Mouse (Mus musculus) embryonic facial prominence, embryonic 11.5 days (tissue): ENCODE measurements around the gene Hist1h3a. TPM values are rescaled to one million over a fixed set of nuclear protein-coding genes. Genes with fewer than 3 reads are reported as not detected.

Source experiments
- ATAC-seq: fragments of 200-750 bp; cut with Nextera tagmentation; replicated peaks from 2 replicates; pipeline ENCODE4 v1.8.0; 2017; ENCODE audit warnings: low read depth; ENCODE audit not compliant: insufficient number of reproducible peaks, low FRiP score, low TSS enrichment
- DNase-seq: peaks from one replicate; pipeline ENCODE4 v3.0.0-alpha.2; 2015; ENCODE audit warnings: low spot score
- H3K27ac ChIP-seq: fragments of 300-500 bp; sonication (generic); replicated peaks from 2 replicates; pipeline ENCODE4 v1.5.1; 2014; ENCODE audit warnings: mild to moderate bottlenecking, low read depth, low read length, control low read depth
- H3K27me3 ChIP-seq: fragments of 300-500 bp; sonication (generic); 2 replicates; pipeline ENCODE4 v1.6.1; 2014; ENCODE audit warnings: mild to moderate bottlenecking, low read length, moderate library complexity, mixed read lengths; ENCODE audit not compliant: control insufficient read depth, insufficient read depth
- H3K36me3 ChIP-seq: fragments of 300-500 bp; sonication (generic); replicated peaks from 2 replicates; pipeline ENCODE4 v1.6.1; 2014; ENCODE audit warnings: low read depth, mild to moderate bottlenecking, low read length, moderate library complexity, mixed read lengths; ENCODE audit not compliant: control insufficient read depth, insufficient read depth
- H3K4me1 ChIP-seq: fragments of 300-500 bp; sonication (generic); 2 replicates; pipeline ENCODE4 v1.6.1; 2014; ENCODE audit warnings: low read length, mixed read lengths; ENCODE audit not compliant: control insufficient read depth, insufficient read depth
- H3K4me2 ChIP-seq: fragments of 300-500 bp; sonication (generic); 2 replicates; pipeline ENCODE4 v1.6.1; 2014; ENCODE audit warnings: low read depth, mild to moderate bottlenecking, control low read depth, low read length, moderate library complexity
- H3K4me3 ChIP-seq: fragments of 300-500 bp; sonication (generic); 2 replicates; pipeline ENCODE4 v1.5.1; 2014; ENCODE audit warnings: low read depth, low read length, control low read depth
- H3K9ac ChIP-seq: fragments of 300-500 bp; sonication (generic); replicated peaks from 2 replicates; pipeline ENCODE4 v1.6.1; 2014; ENCODE audit warnings: mild to moderate bottlenecking, control low read depth, low read length
- H3K9me3 ChIP-seq: fragments of 300-500 bp; sonication (generic); replicated peaks from 2 replicates; pipeline ENCODE4 v1.6.1; 2016; ENCODE audit warnings: mild to moderate bottlenecking, low read length, inconsistent platforms, mixed read lengths; ENCODE audit not compliant: control insufficient read depth
- WGBS: fragments of 180-500 bp; shearing (Covaris S2); extraction: QIAGEN DNeasy Blood & Tissue Kit; methylation state at CpG from one replicate; pipeline ENCODE4 v1.1.7; 2014; 5-methylcytosine and 5-hydroxymethylcytosine counted together
- polyA plus RNA-seq: library from polyadenylated mRNA; unstranded; fragments of >200 nt; fragmentation: Nextera tagmentation; extraction: Ambion mirVana; gene quantifications from 2 replicates; pipeline ENCODE4 v1.2.1, GENCODE M21; 2014

The Hist1h3a gene
- polyA plus RNA-seq, 1 experiment from 2014 or later = 4.0 TPM

DNA sequence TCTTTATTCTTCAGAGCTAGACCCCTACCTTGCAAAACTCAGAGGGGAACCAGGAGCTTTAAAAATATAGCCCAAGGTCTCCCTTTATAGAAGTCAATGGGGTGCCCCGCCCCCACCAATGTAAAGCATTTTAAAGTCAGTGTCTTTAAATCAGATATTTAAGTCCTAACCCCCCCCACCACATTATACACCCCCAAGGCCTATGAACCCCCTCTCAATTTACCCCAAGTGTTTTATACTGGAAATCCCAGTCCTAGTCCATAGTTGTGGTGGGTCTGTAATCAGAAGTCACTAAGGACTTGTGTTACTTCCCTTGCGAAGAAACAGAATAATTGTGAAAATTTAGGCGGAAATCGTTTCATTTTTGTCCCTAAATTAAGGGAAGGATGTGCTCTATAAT is 24.1 kb downstream of the Hist1h3a start:
- ATAC-seq (no peak), DNase-seq (peak; percentile 42)
- H3K27ac ChIP-seq = peak overlapping the region; percentile 99
- no peak overlapping the region for H3K4me3 ChIP-seq
- H3K9ac ChIP-seq = peak overlapping the region; percentile 87; the same call in 1 of the 2 replicates
- no peaks in the 10 kb centered on the region for H3K9me3 ChIP-seq
- WGBS = 22% methylated on average over 4 of the region's 4 CpGs
- H3K4me2 ChIP-seq = no peak overlapping the region
- H3K27me3 ChIP-seq = no peaks in the 10 kb centered on the region
- H3K4me1 ChIP-seq = no peaks in the 10 kb centered on the region
- H3K36me3 ChIP-seq = no peaks in the 10 kb centered on the region

- H3K4me2 ChIP-seq = no peak overlapping the region
- H3K27ac ChIP-seq = no peak overlapping the region
Observed at GRCm38 (mm10) chr13:23737091-23737490, 25.1 kb downstream of the Hist1h3a start.

GRCm38 (mm10) chr13:23732156-23732804 is 29.9 kb downstream of the Hist1h3a start:
- Histone ChIP-seq H3K36me3 (no peaks in the 10 kb centered on the region), H3K4me2 (no peak overlapping the region), H3K9ac (no peak overlapping the region), H3K9me3 (no peaks in the 10 kb centered on the region), H3K27ac (no peak overlapping the region), H3K4me3 (no peak overlapping the region), H3K4me1 (no peaks in the 10 kb centered on the region), H3K27me3 (no peaks in the 10 kb centered on the region)
- peak; percentile 70 for DNase-seq
- ATAC-seq = no peak
- WGBS = 26% methylated on average over 8 of the region's 8 CpGs

More at GRCm38 (mm10) chr13:23737091-23737490, 25.1 kb downstream of the Hist1h3a start:
- no peaks in the 10 kb centered on the region for H3K4me1 ChIP-seq
- no peak for DNase-seq
- no peak overlapping the region for H3K4me3 ChIP-seq
- H3K27me3 ChIP-seq = no peaks in the 10 kb centered on the region
- no peaks in the 10 kb centered on the region for H3K9me3 ChIP-seq
- WGBS = 77% methylated on average over 5 of the region's 5 CpGs
- no peak for ATAC-seq
- no peak overlapping the region for H3K9ac ChIP-seq
- H3K36me3 ChIP-seq = no peaks in the 10 kb centered on the region

GRCm38 (mm10) chr13:23730479-23730878 is 31.7 kb downstream of the Hist1h3a start:
- ATAC-seq (no peak), DNase-seq (no peak)
- H3K9ac ChIP-seq = no peak overlapping the region
- no peak overlapping the region for H3K4me2 ChIP-seq
- no peaks in the 10 kb centered on the region for H3K9me3 ChIP-seq
- H3K4me3 ChIP-seq = no peak overlapping the region
- H3K36me3 ChIP-seq = no peaks in the 10 kb centered on the region
- H3K27ac ChIP-seq = no peak overlapping the region
- 53% methylated on average over 8 of the region's 8 CpGs for WGBS
- no peaks in the 10 kb centered on the region for H3K4me1 ChIP-seq
- no peaks in the 10 kb centered on the region for H3K27me3 ChIP-seq

GRCm38 (mm10) chr13:23729706-23730105 is 32.5 kb downstream of the Hist1h3a start:
- Histone ChIP-seq H3K4me1 (no peaks in the 10 kb centered on the region), H3K27me3 (no peaks in the 10 kb centered on the region), H3K4me2 (no peak overlapping the region), H3K36me3 (no peaks in the 10 kb centered on the region), H3K9ac (no peak overlapping the region), H3K27ac (no peak overlapping the region), H3K4me3 (no peak overlapping the region), H3K9me3 (no peaks in the 10 kb centered on the region)
- no peak for ATAC-seq
- DNase-seq = no peak
- WGBS = 91% methylated on average over 5 of the region's 5 CpGs

GRCm38 (mm10) chr13:23729192-23729525 is 33.0 kb downstream of the Hist1h3a start:
- no peaks in the 10 kb centered on the region for H3K36me3 ChIP-seq
- no peak for DNase-seq
- no peaks in the 10 kb centered on the region for H3K4me1 ChIP-seq
- H3K4me2 ChIP-seq = no peak overlapping the region
- no peaks in the 10 kb centered on the region for H3K9me3 ChIP-seq
- H3K9ac ChIP-seq = no peak overlapping the region
- no peak overlapping the region for H3K4me3 ChIP-seq
- no peak for ATAC-seq
- no peaks in the 10 kb centered on the region for H3K27me3 ChIP-seq
- no peak overlapping the region for H3K27ac ChIP-seq
- 95% methylated on average over 9 of the region's 9 CpGs for WGBS

- DNase-seq = no peak
- Histone ChIP-seq H3K27me3 (no peaks in the 10 kb centered on the region), H3K36me3 (no peaks in the 10 kb centered on the region), H3K9ac (no peak overlapping the region), H3K27ac (no peak overlapping the region), H3K4me2 (no peak overlapping the region), H3K4me3 (no peak overlapping the region), H3K9me3 (no peaks in the 10 kb centered on the region), H3K4me1 (no peaks in the 10 kb centered on the region)
- ATAC-seq = no peak
- 87% methylated on average over 18 of the region's 18 CpGs for WGBS
Observed at GRCm38 (mm10) chr13:23728472-23729191, 33.6 kb downstream of the Hist1h3a start.

DNA sequence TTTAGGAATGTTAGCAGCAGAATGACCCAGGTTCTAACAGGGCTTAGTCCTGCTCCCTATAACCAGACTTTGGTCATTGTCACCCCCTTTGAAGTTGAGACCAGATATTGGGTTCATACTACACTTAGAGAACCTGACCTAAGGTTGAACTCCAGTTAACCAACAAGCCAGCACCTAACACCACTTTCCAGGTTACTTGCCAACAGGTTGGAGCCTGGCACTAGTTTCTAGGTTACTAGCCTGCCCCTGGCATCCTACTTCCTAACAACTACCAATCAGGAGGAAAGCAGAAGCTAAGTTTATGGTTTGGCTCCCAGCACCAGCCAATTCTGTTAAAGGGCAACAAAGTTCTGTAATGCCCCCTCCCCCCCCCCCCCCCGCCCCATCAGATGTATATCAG is 37.0 kb downstream of the Hist1h3a start:
- Histone ChIP-seq H3K4me1 (no peaks in the 10 kb centered on the region), H3K9ac (no peak overlapping the region), H3K36me3 (no peaks in the 10 kb centered on the region), H3K27me3 (no peaks in the 10 kb centered on the region), H3K4me3 (no peak overlapping the region), H3K4me2 (no peak overlapping the region), H3K9me3 (no peaks in the 10 kb centered on the region), H3K27ac (no peak overlapping the region)
- WGBS = no CpG with 5 or more reads among the region's 1 CpGs
- DNase-seq (no peak), ATAC-seq (no peak)
